Mouse (Mus musculus) gastrocnemius, postnatal 36 days (tissue): Measurements from ENCODE around the gene Nup153. TPM values are rescaled to one million over a fixed set of nuclear protein-coding genes. Genes with fewer than 3 reads are reported as not detected.
A peak's percentile ranks its signal among the peaks of the same experiment; 100 is the strongest.

Source experiments
- DNase-seq, 2 experiments: peaks; one replicate each; pipeline ENCODE4 v3.0.0; 2022
- intact Hi-C: fragments of 180-260 bp; cut with DNase I; formaldehyde crosslinking; loops from one replicate; pipeline ENCODE4 v1.15.1; 2025
- long read RNA-seq, 2 experiments: library from polyadenylated mRNA; stranded (forward); transcript quantifications; one replicate each; pipeline ENCODE4 v2.0.0; 2021
- total RNA-seq, 2 experiments: library from RNA; stranded (reverse); gene quantifications; 2 replicates each; pipeline ENCODE4 v1.2.3; 2021

The Nup153 gene
- 10 to 100 TPM; 40.1 to 43.8 TPM for total RNA-seq
- long read RNA-seq, experiment 1, partial matches to known transcripts, result 2 of 8 reads
- long read RNA-seq, experiment 1, other reads (novel, unspliced or antisense), result 6 of 8 reads
- long read RNA-seq, experiment 2, full-length matches to known transcripts, result 2 of 5 reads
- long read RNA-seq, experiment 2, partial matches to known transcripts, result 1 of 5 reads
- long read RNA-seq, experiment 2, other reads (novel, unspliced or antisense), result 2 of 5 reads

- DNase-seq, result peak; percentile 99 to 100
- intact Hi-C loops, result no loop called here
Observed at GRCm38 (mm10) chr13:46727837-46728268, at the start of gene Nup153. Gene Nup153 (minus strand): TSS chr13:46727940.

- DNase-seq, result no peak
- intact Hi-C loops, result loop anchor here (5.0 kb wide), 1 partner anchor 35 kb away; no protein-coding TSS in a partner anchor
Observed at GRCm38 (mm10) chr13:46777461-46777860, 49.7 kb upstream of the Nup153 start.

GRCm38 (mm10) chr13:46776636-46777305, 49.0 kb upstream of the Nup153 start:
- intact Hi-C loops, result loop anchor here (5.0 kb wide), 1 partner anchor 34 kb away; no protein-coding TSS in a partner anchor

GRCm38 (mm10) chr13:46774998-46775397, 47.3 kb upstream of the Nup153 start:
- intact Hi-C loops, result loop anchor here (5.0 kb wide), 1 partner anchor 33 kb away; no protein-coding TSS in a partner anchor
- no peak for DNase-seq

More at GRCm38 (mm10) chr13:46776636-46777305, 49.0 kb upstream of the Nup153 start:
- DNase-seq, result peak; percentile 45 to 68

DNA sequence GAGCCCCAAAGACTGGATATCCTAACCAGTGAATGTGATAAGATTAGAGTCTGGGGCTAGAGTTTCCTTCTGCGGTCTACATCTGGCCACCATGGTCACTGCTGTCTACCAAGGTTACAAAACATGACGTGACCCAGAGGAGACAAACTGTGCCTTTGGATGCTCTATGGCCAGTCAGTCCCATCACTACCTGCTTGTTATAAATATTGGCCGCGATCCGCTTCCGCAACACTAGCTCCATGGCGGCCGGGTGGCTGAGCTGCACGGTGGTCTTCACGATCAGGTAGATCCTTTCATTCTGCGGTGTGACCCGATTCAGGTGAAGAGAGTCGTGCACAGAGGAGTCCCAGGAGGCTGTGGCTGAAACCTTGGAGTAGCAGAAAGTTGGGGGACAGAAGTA, 44.8 kb upstream of the Nup153 start:
- DNase-seq, result no peak
- intact Hi-C loops, result no loop called here

DNA sequence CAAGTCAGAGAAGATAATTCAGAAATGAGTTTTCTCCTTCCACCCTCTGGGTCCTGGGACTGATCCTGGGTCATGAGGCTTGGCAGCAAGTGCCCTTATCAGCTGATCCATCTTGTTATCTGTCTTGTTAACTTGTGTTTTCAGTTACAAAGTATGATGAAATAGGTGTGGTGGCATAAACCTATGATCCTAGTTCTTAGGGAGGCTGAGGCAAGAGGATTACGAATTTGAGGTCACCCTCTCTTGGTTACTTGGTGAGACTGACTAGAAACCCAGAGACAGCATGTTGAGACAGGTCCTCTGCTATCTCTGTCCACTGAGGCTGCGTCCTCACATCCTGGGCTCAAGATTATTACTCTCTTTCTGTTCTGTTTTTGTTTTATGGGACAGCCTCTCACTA, 37.6 kb upstream of the Nup153 start:
- DNase-seq, result no peak
- intact Hi-C loops, result no loop called here

GRCm38 (mm10) chr13:46763210-46763609, 35.5 kb upstream of the Nup153 start:
- intact Hi-C loops, result no loop called here

GRCm38 (mm10) chr13:46760921-46761320, 33.2 kb upstream of the Nup153 start:
- no peak for DNase-seq
- intact Hi-C loops, result no loop called here

More at GRCm38 (mm10) chr13:46763210-46763609, 35.5 kb upstream of the Nup153 start:
- DNase-seq, result no peak

GRCm38 (mm10) chr13:46759281-46759809, 31.6 kb upstream of the Nup153 start:
- no peak for DNase-seq
- intact Hi-C loops, result no loop called here

DNA sequence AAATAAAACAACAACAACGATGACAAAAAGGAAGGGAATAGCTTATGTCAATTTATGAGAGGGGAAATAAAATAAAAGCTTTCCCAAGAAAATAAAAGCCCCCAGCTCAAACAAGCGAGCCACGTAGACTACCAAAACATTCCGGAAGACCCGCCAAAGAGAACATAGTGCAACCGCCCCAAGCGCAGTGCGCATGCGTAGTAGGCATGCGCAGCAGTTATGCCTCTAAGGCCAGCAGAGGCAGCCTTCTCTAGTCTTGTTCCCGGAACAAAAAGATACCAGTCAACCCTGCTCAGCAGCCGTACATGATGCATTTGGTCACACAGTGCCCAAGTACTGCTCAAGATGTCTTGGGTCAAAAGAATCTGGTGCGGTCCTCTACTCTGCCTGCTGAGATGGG, 30.9 kb upstream of the Nup153 start:
- intact Hi-C loops, result no loop called here
- no peak for DNase-seq

- intact Hi-C loops, result no loop called here
- no peak for DNase-seq
Observed at GRCm38 (mm10) chr13:46757946-46758345, 30.2 kb upstream of the Nup153 start.

DNA sequence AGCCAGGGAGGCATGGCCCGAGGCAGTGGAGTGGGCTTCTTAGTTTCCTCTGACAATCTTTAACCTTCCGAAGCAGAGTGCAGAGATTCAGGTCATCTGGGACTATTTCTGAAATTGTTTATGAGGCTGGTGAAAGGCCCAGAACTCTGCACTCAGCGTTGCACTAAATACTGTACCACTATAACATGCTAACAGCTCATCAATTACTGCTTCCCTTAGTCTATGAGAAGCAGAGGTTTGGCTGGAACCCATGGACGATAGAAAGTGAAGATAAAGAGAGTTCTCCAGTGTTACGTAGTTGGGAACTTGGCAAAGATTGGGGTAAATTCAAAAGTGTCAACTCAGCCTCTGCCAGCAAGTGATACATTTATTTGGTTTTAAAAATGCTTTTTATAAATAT, 25.6 kb upstream of the Nup153 start:
- intact Hi-C loops, result no loop called here

DNA sequence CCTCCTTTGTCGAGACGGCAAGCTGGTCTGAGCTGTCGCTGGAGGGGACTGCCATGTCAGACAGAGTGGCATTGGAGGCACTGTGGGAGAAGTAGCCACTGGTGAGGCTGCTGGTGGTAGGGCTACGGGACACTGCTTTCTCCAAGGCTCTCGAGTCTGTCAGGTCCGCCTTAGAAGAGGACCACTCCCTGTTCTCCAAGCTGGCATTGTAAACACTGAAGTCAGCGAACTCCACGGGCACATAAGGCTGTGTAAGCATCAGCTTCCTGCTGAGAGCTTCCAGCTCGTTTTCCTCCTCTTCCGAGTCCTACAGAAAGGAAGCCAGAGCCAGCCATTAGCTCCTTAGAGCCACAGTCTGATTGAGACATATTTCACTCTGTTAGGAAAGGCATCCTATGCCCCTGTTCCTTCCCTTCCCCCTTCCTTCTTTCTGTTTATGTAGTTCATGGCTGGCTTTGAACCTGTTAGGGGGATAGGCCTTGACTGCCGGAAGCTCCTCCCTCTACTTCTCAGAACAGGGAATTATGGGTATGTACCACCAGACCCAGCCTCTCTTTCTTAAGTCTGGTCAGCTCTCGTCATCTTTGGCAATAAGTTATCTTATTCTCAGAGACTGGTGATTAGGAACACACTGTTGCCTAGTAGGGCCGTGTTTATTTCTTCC, 25.0 kb upstream of the Nup153 start:
- DNase-seq, result no peak
- intact Hi-C loops, result no loop called here

More for the DNA sequence above, 25.6 kb upstream of the Nup153 start:
- no peak for DNase-seq

DNA sequence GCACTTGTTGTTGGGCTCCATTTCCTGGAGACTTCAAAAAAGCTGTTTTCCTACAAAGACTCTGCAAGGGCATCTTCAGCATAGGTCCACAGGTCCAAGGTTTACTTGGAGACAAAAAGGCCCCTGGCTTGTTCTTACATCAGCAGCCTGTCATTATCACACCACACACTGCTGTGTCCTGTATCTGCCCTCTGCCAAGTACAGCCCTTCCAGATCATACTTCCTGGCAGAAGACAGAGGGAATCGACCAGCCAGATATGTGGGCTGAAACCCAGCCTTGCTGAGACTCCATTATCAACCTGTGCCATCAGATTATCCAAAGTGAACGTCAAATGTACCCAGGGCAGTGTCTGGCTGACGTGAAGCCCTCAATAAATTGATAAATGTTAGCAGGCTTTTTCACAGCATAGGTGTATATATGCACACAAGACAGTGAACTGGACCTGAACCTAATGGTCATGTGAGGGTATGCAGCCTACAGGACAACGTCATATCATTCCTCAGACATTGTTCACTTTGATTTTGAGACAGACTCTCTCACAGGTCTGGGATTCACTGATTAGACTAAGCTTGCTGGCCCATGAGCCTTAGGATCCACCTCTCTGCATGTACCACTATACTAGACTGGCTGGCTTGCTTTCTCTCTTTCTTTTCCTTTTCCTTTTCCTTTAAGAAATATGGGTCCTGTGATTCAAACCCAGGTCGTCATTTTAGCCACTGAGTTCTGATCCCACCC, 20.6 kb upstream of the Nup153 start:
- no peak for DNase-seq
- intact Hi-C loops, result no loop called here

- no peak for DNase-seq
Observed at GRCm38 (mm10) chr13:46743821-46744220, 16.1 kb upstream of the Nup153 start.

GRCm38 (mm10) chr13:46742367-46742766, 14.6 kb upstream of the Nup153 start:
- DNase-seq, result no peak
- intact Hi-C loops, result loop anchor here (5.0 kb wide), 1 partner anchor 35 kb away; no protein-coding TSS in a partner anchor

More at GRCm38 (mm10) chr13:46743821-46744220, 16.1 kb upstream of the Nup153 start:
- intact Hi-C loops, result loop anchor here (5.0 kb wide), 1 partner anchor 33 kb away; no protein-coding TSS in a partner anchor

DNA sequence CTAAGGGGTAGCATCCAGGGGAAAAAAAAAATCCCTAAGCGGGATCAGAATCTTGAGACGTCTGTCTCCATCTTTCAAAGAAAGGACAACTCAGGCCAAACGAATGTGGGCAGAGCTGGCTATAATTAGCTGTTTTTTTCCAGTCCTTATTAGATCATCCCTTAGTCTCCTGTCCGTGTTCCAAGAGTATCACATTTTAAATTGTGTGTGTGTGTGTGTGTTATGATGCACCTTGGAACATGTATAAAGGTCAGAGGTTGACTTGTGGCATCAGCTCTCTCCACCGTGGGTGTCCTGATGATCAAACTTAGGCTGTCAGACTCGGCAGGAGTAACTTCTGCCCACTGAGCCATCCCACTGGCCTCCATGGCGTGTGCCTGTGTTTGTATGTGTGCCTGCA, 11.7 kb upstream of the Nup153 start:
- intact Hi-C loops, result no loop called here
- no peak for DNase-seq

- intact Hi-C loops, result no loop called here
- DNase-seq, result no peak
Observed at GRCm38 (mm10) chr13:46737482-46737881, 9.7 kb upstream of the Nup153 start.

DNA sequence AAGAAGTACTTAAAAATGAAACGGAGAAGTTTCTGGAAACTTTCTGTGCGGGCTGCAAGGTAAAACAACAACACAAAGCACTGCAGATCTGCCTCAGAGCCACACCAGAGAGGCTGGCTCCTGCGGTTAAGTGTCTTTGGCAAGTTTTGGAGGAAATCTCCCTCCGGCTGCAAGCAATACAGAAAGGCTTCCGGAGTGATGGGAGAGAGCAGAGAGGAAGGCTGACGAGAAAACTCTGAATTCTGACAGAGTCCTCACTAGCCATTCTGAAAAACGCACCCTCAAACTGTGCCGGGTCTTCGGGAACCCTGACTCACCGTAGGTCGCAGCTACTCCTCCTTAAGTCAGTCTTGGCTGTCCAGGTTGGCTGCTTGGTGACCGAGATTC, 8.7 kb upstream of the Nup153 start:
- intact Hi-C loops, result no loop called here
- DNase-seq, result peak in 1 of 2 experiments; percentile 36

DNA sequence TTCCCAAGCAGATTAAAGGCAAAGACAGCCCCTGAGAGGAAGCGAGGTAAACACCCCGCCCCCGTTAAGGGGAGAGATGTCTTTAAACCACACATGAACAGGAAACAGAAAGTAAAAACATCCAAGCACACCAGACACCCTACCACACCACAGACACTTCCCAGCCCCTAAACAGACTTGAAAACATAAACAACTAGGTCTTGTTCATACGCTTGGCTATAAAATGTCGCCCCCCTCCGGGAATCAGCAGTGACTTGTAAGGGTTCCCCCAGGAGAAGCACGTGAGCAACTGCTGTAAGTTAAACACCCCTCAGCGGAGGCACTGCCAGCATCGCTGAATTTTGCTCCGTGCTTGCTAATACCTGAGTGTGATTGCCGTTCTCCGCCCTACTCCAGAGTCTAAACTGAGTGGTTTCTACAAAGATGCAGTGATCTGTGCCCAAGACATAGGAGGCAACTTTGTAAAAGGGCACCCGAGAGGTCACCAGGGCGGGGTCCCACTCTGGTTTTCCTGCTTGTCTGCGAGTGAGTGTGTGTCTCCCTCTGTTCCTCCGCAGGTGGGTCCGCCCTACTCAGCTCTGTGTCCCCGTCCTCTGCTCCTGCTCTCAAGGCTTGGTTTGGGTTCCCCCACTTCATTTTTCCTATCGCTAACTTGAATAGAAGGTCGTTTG, 8.2 kb upstream of the Nup153 start:
- intact Hi-C loops, result no loop called here
- DNase-seq, result peak; percentile 37 to 58
